Mouse (Mus musculus): ENCODE results near the gene Arsa. TPM values are rescaled to one million over a fixed set of nuclear protein-coding genes. Genes with fewer than 3 reads are reported as not detected.
A peak's percentile ranks its signal among the peaks of the same experiment; 100 is the strongest.

Gene Arsa
- total RNA-seq, 2 experiments from 2014 or later: 4.2 to 4.9 TPM

DNA sequence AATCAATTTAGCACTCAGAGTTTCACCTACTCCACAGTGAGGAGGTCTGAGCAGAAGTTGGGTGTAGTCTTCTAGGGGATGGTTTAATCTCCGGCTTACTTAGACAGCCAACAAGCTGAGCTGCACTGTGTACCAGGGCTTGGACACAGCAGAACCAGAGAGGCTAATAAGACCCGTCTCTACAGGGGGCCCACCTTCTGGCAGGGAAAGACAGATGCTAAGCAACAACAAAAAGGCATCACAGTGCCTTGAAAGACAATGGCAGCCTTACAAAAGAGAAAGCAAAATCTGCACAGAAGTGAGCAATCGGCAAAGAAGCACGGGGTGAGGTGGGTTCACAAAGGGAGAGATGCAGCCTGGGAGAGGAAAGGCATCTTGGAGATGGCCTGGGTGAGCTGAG lies 18.9 kb upstream of the Arsa start:
- DNase-seq: no peak

- DNase-seq: no peak
Measured at GRCm38 (mm10) chr15:89494970-89495369, 17.7 kb upstream of the Arsa start.

GRCm38 (mm10) chr15:89488611-89489117 lies 11.4 kb upstream of the Arsa start:
- DNase-seq: no peak

DNA sequence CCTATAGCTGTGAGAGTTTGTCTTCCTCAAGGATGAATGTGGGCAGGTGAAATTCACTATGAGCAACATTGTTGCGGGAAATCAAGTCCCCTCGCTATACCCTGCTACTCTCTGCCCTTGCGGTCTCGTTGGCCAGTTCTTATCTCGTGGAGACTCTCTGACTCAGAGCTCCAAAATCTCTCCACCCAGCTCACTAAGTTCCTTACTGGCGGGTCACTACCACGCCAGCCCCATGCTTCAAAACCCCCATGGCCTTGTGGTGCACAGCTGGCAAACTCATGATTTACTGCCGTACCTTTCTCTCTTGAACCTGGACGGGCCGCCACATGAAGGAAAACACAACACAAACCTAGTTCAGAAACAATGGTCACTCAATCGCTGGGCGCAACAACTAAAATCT lies 11.0 kb upstream of the Arsa start:
- DNase-seq: no peak

GRCm38 (mm10) chr15:89480584-89480983 lies 3.4 kb upstream of the Arsa start:
- DNase-seq: peak; percentile 69

DNA sequence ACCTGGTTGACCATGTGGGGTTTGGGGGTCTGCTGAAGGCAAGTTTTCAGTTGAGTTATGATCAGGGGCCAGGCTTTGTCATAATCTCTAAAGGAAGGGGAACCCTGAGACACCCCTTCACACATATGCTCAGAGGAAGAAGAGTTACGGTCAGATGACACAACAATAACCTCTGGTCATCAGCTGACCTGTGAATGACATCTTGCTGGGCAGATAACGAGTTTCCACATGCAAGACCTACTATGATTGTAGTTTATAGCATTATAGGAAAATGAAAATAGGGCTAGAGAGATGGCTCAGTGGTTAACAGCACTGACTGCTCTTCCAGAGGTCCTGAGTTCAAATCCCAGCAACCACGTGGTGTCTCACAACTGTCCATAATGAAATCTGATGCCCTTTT lies 1.4 kb upstream of the Arsa start:
- no peak for DNase-seq

- DNase-seq: no peak
Measured at GRCm38 (mm10) chr15:89477806-89478205, 581 bp upstream of the Arsa start.

- no peak for DNase-seq
Measured at GRCm38 (mm10) chr15:89476475-89476815, 780 bp downstream of the Arsa start.

- peak; percentile 94 for DNase-seq
Measured at GRCm38 (mm10) chr15:89475611-89476474, 1.4 kb downstream of the Arsa start.

GRCm38 (mm10) chr15:89475293-89475600 lies 2.0 kb downstream of the Arsa start:
- DNase-seq: no peak

- no peak for DNase-seq
Measured at GRCm38 (mm10) chr15:89474596-89475292, 2.5 kb downstream of the Arsa start.

- DNase-seq: no peak
Measured at GRCm38 (mm10) chr15:89473921-89474320, 3.3 kb downstream of the Arsa start.

DNA sequence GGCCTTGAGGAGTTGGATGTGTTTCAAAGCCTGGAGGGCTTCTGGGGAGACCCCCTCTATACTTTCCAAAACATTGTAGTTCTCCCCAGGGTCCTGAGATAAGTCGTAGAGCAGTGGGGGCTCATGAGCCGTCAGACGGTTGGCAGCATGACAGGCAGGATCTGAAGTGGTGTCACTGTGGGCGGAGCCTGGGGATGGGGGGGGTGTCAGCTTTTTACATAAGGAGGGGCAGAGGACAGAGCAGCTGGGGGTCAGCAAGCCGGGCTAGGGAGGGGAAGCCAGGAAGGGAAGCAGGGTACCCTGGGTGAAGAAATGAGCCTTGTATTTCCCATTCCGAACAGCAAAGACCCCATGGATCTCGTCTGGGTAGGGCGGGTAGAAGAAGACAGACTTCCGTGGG lies 3.9 kb downstream of the Arsa start:
- no peak for DNase-seq

DNA sequence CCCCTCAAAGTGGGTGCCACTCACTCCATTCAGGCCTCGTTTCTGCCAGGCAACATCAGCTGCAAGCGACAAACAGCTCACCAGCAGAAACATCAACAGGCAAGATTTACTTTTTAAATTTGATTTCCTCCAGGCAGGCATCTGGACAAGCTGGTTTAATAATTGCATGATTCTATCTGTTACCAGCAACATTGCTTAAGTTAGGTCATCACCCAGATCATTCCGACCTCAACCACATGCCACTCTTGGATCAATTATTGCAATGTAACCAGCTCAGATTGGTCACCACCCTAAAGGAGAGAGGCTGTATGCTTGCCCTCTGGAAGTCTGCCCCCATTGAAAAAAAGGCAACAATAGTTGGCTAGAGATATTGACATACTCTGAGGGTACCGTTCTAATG lies 5.7 kb downstream of the Arsa start:
- no peak for DNase-seq

DNA sequence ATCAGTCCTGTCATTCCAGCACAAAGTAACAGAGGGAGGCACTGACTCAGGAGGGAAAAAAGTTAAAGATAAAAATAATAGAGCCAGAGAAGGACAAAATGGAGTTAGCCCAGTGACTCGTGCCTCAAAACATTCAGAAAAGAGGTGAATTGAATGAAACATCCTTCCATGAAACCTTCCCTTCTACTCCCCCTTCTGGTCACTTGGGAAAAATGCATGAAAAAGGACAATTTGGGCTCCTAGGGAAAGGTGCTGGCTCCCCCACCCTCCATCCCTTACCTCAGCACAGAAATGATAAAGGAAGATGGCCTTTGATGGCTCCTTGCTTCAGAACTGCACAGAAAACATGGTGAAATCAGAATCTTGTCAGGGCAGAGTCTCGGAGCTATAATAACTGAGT lies 8.6 kb downstream of the Arsa start:
- DNase-seq: no peak

- no peak for DNase-seq
Measured at GRCm38 (mm10) chr15:89465052-89465451, 12.2 kb downstream of the Arsa start.

DNA sequence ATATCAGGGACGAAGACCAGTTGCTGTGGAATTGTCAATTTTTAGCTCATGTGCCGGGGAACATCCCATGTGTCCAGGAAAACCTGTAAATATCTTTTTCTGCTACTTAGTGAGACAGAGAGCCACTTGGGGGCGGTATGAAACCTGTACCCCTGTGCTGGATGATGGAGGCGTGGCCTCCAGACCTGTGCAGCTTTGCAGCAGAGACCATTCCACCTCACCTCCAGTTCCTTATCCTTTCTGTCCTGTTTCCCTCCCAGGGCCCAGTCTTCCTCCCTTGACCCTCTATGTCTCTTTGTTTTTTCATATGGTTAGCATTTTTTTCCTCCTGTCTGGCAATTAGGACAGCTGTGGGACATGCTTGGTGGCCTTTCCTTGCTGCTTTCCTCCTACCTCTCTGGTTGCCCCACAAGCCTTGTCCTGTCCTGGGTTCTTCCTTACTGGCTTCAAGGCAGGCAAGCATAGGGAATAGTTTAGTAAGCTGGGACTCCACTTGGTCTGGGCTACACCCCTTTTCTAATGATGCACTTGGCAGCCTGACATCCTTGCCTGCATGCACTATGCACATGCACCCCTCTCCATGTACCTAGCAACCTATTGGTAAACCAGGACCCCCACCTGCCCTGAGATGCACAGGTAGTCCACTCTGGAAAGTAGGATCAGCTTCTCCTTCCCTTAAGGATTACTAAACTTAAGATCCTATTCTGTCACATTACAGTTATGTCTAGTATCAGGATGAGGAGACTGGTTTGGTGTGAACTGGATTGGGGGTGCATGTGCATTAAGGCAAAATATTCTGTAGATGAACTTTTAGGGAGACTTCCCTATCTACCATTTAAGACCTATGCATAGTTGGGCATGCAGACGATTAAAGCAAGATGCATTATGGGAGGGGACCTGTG lies 13.6 kb downstream of the Arsa start:
- DNase-seq: no peak

DNA sequence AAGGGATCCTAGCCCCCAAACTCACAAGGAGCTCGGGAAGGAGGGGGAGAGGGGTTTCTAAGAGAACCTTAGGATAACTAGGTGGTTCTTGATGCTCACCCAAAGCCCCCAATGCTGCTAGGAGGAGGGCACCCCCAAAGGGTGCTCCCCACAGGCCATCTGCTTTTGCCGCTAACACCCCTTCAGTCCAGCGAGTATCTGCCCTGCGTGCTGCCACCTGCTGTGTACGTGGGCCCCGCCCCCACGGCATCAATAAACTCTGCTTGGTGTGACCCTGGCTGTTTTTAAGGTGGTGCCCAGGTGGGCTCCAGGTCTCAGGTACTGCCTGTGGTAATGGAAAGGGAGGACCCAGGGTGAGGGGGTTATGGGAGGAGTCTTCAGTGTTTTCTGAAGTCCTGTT lies 15.0 kb downstream of the Arsa start:
- no peak for DNase-seq

- no peak for DNase-seq
Measured at GRCm38 (mm10) chr15:89461321-89461720, 15.9 kb downstream of the Arsa start.

GRCm38 (mm10) chr15:89460298-89460697 lies 16.9 kb downstream of the Arsa start:
- DNase-seq: no peak

GRCm38 (mm10) chr15:89459821-89460220 lies 17.4 kb downstream of the Arsa start:
- DNase-seq: no peak

- no peak for DNase-seq
Measured at GRCm38 (mm10) chr15:89458942-89459341, 18.3 kb downstream of the Arsa start.

GRCm38 (mm10) chr15:89455642-89456041 lies 21.6 kb downstream of the Arsa start:
- no peak for DNase-seq

Data from gastrocnemius, postnatal 25 days (tissue).